Mouse (Mus musculus) splenic B cell, adult 2 months (primary cell): Measurements from ENCODE around the gene Eri2.

Experiments used
- DNase-seq: peaks from one replicate; pipeline ENCODE4 v3.0.0-alpha.2; 2011; ENCODE audit warnings: low read depth, low spot score
- H3K27me3 ChIP-seq: 2 replicates; pipeline ENCODE4 v1.6.1; 2012; ENCODE audit warnings: mild to moderate bottlenecking, low read length, moderate library complexity, mixed read lengths; ENCODE audit not compliant: control insufficient read depth, poor library complexity, insufficient read depth, severe bottlenecking
- H3K36me3 ChIP-seq: 2 replicates; pipeline ENCODE4 v1.6.1; 2012; ENCODE audit warnings: mild to moderate bottlenecking, low read length, moderate library complexity, mixed read lengths; ENCODE audit not compliant: control insufficient read depth, poor library complexity, insufficient read depth, severe bottlenecking

Eri2 gene

GRCm38 (mm10) chr7:119793586-119794250, at the start of gene Eri2, which contains the start of gene Rexo5:
Gene Eri2, minus strand, starts transcription at chr7:119794058.
Gene Rexo5, plus strand, starts transcription at chr7:119794006.
- Histone ChIP-seq H3K36me3 (no peaks in the 10 kb centered on the region), H3K27me3 (no peaks in the 10 kb centered on the region)
- DNase-seq = peak; percentile 84

GRCm38 (mm10) chr7:119841820-119842449, 48.1 kb upstream of the Eri2 start:
- no peaks in the 10 kb centered on the region for H3K36me3 ChIP-seq
- DNase-seq = no peak
- H3K27me3 ChIP-seq = no peaks in the 10 kb centered on the region; the same call in 1 of the 2 replicates

- no peaks in the 10 kb centered on the region for H3K36me3 ChIP-seq
- no peaks in the 10 kb centered on the region; the same call in 1 of the 2 replicates for H3K27me3 ChIP-seq
- DNase-seq = no peak
These were observed 42.3 kb upstream of the Eri2 start for GRCm38 (mm10) chr7:119835996-119836777.

DNA sequence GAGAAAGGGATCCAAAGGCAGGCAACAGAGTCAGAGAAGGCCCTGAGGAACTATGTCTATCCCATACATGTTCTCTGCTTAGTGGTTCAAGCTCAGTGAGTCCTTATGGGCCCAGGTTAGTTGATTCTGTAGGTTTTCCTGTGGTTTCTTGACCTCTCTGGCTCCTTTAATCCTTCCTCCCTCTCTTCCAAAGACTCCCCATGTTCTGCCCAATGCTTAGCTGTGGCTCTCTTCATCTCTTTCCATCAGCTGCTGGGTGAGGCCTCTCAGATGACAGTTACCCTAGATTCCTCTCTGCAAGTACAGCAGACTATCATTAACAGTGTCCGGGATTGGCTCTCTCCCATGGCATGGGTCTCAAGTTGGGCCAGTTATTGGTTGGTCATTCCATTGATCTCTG, 41.5 kb upstream of the Eri2 start:
- H3K27me3 ChIP-seq = no peaks in the 10 kb centered on the region; the same call in 1 of the 2 replicates
- H3K36me3 ChIP-seq = no peaks in the 10 kb centered on the region
- no peak for DNase-seq

GRCm38 (mm10) chr7:119808723-119809122, 14.9 kb upstream of the Eri2 start:
- Histone ChIP-seq H3K27me3 (no peaks in the 10 kb centered on the region), H3K36me3 (peaks cover 2% of the 10 kb centered on the region; the same call in 1 of the 2 replicates)
- DNase-seq = no peak

DNA sequence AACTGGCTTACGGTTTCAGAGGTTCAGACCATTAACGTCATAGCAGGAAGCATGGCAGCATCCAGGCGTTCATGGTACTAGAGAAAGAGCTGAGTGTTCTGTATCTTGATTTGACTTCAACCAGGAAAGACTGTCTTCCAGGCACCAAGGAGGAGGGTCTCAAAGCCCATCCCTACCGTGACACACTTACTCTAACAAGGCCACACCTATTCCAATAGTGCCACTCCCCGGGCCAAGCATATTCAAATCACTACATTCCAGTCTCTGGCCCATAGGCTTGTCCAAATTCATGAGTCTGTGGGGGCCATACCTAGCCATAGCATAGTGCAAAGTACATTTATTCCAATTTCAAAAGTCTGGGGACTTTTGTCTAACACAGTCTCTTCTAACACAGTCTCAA, 13.5 kb upstream of the Eri2 start:
- peaks cover 2% of the 10 kb centered on the region; the same call in 1 of the 2 replicates for H3K36me3 ChIP-seq
- H3K27me3 ChIP-seq = no peaks in the 10 kb centered on the region
- DNase-seq = no peak

- no peak for DNase-seq
- Histone ChIP-seq H3K27me3 (no peaks in the 10 kb centered on the region), H3K36me3 (no peaks in the 10 kb centered on the region)
These were observed 7.1 kb upstream of the Eri2 start for GRCm38 (mm10) chr7:119800991-119801390.

GRCm38 (mm10) chr7:119800488-119800887, 6.6 kb upstream of the Eri2 start:
- DNase-seq = peak; percentile 50
- H3K36me3 ChIP-seq = no peaks in the 10 kb centered on the region

GRCm38 (mm10) chr7:119795311-119795710, 1.5 kb upstream of the Eri2 start:
- H3K36me3 ChIP-seq = no peaks in the 10 kb centered on the region
- no peaks in the 10 kb centered on the region for H3K27me3 ChIP-seq
- DNase-seq = no peak

More at GRCm38 (mm10) chr7:119800488-119800887, 6.6 kb upstream of the Eri2 start:
- no peaks in the 10 kb centered on the region for H3K27me3 ChIP-seq

- no peak for DNase-seq
These were observed 387 bp upstream of the Eri2 start for GRCm38 (mm10) chr7:119794251-119794638.

DNA sequence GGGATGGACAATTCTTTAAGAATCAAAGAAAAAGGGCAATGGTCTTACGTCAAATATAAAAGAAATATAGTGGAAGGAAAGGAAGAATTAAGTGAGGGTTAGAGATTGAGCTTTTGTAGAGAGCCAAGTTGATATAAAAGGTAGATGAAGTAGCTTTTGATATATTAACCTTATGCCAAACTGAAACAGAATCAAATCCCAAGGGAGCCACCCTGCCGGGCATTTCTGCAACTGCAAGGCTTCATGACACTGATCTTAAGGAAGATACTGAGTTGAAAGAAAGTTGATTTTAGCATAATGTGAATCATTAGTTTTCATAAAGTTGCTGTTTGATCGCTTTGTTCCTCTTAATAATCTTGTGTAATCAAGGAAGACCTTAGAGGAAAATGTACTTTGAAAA, 4.8 kb downstream of the Eri2 start:
- H3K36me3 ChIP-seq = 0 out of 2 replicates have a peak, but pooled peaks cover 3% of the 10 kb centered on the region
- DNase-seq = peak; percentile 62

More at GRCm38 (mm10) chr7:119794251-119794638, 387 bp upstream of the Eri2 start:
- Histone ChIP-seq H3K27me3 (no peaks in the 10 kb centered on the region), H3K36me3 (no peaks in the 10 kb centered on the region)

GRCm38 (mm10) chr7:119784908-119785307, 8.9 kb downstream of the Eri2 start:
- no peak for DNase-seq

More for the DNA sequence above, 4.8 kb downstream of the Eri2 start:
- no peaks in the 10 kb centered on the region for H3K27me3 ChIP-seq

GRCm38 (mm10) chr7:119783453-119783852, 10.4 kb downstream of the Eri2 start:
- Histone ChIP-seq H3K36me3 (0 out of 2 replicates have a peak, but pooled peaks cover 3% of the 10 kb centered on the region), H3K27me3 (no peaks in the 10 kb centered on the region)
- DNase-seq = no peak

More at GRCm38 (mm10) chr7:119784908-119785307, 8.9 kb downstream of the Eri2 start:
- H3K36me3 ChIP-seq = 0 out of 2 replicates have a peak, but pooled peaks cover 3% of the 10 kb centered on the region
- no peaks in the 10 kb centered on the region for H3K27me3 ChIP-seq

DNA sequence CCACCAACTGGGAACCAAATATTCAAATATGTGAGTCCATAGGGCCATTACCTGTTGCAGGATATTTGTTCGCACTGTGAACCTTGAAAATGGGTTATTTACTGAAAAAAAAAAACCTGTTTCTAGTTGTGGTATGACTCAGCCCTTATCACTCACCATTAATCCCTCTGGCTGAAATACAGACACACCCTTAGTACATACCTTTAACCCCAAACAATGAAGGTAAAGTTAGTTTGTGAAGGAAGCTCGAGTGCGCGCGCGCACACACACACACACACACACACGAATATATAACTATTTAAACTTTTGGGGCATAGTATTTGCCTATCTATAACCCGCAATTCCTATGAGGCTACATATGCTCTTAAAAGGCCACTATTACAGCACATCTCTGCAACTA, 24.0 kb downstream of the Eri2 start:
- DNase-seq = no peak
- no peaks in the 10 kb centered on the region for H3K27me3 ChIP-seq
- H3K36me3 ChIP-seq = no peaks in the 10 kb centered on the region

DNA sequence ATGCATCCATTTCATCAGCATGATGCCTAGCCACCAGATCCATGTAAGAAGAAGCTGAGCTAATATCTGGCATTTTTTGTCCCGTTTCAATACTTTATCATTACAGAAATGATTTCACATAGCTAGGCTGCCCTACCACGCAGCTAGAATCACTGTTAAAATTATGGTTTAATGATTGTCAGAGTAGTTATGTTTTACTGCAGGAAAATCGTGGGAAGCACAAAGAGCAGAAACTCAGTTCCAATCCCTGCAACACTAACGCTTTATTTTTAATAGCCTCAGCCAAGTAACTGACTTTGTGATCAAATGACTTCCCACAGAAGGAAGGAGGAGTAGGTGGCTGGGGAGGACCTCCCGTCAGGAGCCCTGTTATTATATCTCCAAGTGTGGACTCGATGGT, 26.9 kb downstream of the Eri2 start:
- Histone ChIP-seq H3K27me3 (no peaks in the 10 kb centered on the region), H3K36me3 (no peaks in the 10 kb centered on the region)
- no peak for DNase-seq
